Mouse (Mus musculus) G1E (cell line): ENCODE data around the gene Ptpn14. TPM values are rescaled to one million over a fixed set of nuclear protein-coding genes. Genes with fewer than 3 reads are reported as not detected.
A peak's percentile ranks its signal among the peaks of the same experiment; 100 is the strongest.
"Not testable (repeated sequence)": the region's sequence is repeated elsewhere in the genome, so short reads cannot be mapped to it uniquely, and the experiment has no call there.

Experiments used
- ATAC-seq: 2 replicates; pipeline ENCODE4 v1.8.0; 2016; ENCODE audit warnings: mild to moderate bottlenecking; ENCODE audit not compliant: insufficient number of reproducible peaks, poor library complexity, low FRiP score, severe bottlenecking; ENCODE audit errors: extremely low read depth
- DNase-seq: peaks from one replicate; pipeline ENCODE4 v3.0.0; 2012; ENCODE audit warnings: low spot score
- H3K27me3 ChIP-seq: 2 replicates; pipeline ENCODE4 v1.6.1; 2012; ENCODE audit warnings: mild to moderate bottlenecking, low read length, inconsistent platforms; ENCODE audit not compliant: insufficient read depth
- H3K36me3 ChIP-seq: replicated peaks from 2 replicates; pipeline ENCODE3; 2012; ENCODE audit warnings: mild to moderate bottlenecking, inconsistent platforms
- H3K4me1 ChIP-seq: 2 replicates; pipeline ENCODE4 v1.6.1; 2012; ENCODE audit warnings: low read depth, low read length, inconsistent platforms, mixed read lengths; ENCODE audit not compliant: insufficient read depth
- H3K4me3 ChIP-seq: 2 replicates; pipeline ENCODE4 v1.5.1; 2012; ENCODE audit warnings: low read depth, mild to moderate bottlenecking, inconsistent platforms, low read length, moderate library complexity, mixed read lengths
- H3K9me3 ChIP-seq: replicated peaks from 2 replicates; pipeline ENCODE4 v1.6.1; 2012; ENCODE audit warnings: inconsistent platforms
- CTCF ChIP-seq: IDR thresholded peaks from 2 replicates; pipeline ENCODE4 v1.5.1; 2012; ENCODE audit warnings: low read depth, low read length, inconsistent platforms, mixed read lengths
- GATA1 ChIP-seq: IDR thresholded peaks from 2 replicates; pipeline ENCODE4 v1.6.1; 2012; ENCODE audit warnings: borderline replicate concordance, low read length, inconsistent platforms, mixed read lengths
- GATA2 ChIP-seq: IDR thresholded peaks from 2 replicates; pipeline ENCODE4 v1.6.1; 2012; ENCODE audit warnings: low read depth, low read length, inconsistent platforms, borderline replicate concordance
- POLR2AphosphoS5 ChIP-seq: IDR thresholded peaks from 2 replicates; pipeline ENCODE4 v1.6.1; 2012; ENCODE audit warnings: low read depth, low read length, inconsistent platforms; ENCODE audit not compliant: insufficient replicate concordance
- TAL1 ChIP-seq: conservative IDR thresholded peaks from 2 replicates; pipeline ENCODE4 v1.6.1; 2012; ENCODE audit warnings: low read depth, low read length, inconsistent platforms, mixed read lengths
- polyA plus RNA-seq: library from polyadenylated mRNA; stranded (reverse); fragments of >175 nt; gene quantifications from 2 replicates; pipeline ENCODE4 v1.2.3, GENCODE M21; 2012
- total RNA-seq, 2 experiments: library from RNA; stranded (forward) in 1 of 2; stranded (reverse) in 1 of 2; fragments of 200-1000 nt in 1 of 2; fragments of >200 nt in 1 of 2; fragmentation: Nextera tagmentation in 1 of 2; gene quantifications; 2 replicates each; pipeline ENCODE4 v1.2.3; 2014 to 2017

Gene Ptpn14
- total and polyA plus RNA-seq, 3 experiments = 0.11 TPM; not detected in 2

DNA sequence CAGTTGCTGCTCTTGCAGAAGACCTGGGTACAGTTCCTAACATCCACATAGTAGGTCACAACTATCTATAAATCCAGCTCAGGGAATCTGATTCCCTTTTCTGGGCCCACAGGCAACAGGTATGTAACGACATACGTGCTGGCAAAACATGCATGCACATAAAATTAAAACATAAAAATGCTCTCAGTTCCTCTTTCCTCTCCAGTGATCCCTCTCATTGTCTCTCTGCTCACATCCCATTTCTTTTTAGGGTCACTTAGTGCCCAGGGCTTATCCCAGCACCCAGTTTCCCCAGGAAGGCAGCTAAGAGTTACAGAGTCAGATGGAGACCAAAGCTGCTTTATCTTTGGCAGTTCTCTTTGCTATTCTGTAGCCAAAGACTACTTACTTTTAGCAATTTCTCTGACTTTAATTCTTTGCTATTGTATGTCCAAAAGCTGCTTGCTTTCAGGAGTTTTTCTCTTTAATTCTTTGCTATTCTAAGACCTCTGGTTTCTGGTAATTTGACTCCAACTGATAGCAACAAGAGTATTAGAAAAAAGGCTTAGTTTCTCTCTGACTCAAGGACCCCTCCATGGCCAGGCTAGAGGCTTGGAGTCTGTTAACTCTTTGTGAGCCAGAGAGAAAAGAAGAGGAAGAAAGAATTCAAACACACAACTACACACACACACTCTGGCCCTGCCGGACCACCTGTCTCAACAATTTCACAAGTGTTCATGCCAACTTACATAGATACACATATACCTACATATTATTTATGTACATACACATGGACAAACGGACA is 38.8 kb upstream of the Ptpn14 start:
- no peak for DNase-seq

DNA sequence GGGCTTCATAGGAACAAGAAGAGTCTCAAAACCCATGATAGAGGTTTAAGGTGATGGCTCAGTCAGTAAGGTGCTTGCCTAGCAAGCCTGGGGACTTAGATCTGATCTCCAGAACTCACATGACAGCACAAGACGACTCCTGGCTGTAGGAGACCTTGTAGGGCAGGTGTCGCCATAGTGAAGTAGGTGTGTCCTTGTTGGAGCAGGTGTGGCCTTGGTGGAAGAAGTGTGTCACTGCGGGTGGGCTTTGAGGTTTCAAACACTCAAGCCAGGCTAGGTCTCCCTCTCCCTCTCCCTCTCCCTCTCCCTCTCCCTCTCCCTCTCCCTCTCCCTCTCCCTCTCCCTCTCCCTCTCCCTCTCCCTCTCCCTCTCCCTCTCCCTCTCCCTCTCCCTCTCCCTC is 35.6 kb upstream of the Ptpn14 start:
- not testable (repeated sequence) for H3K9me3 ChIP-seq, H3K4me1 ChIP-seq, H3K27me3 ChIP-seq, ATAC-seq, H3K36me3 ChIP-seq, DNase-seq, H3K4me3 ChIP-seq

More for the DNA sequence above, 38.8 kb upstream of the Ptpn14 start:
- Histone ChIP-seq H3K36me3 (peaks cover 17% of the 10 kb centered on the region), H3K4me1 (peaks cover 15% of the 10 kb centered on the region), H3K4me3 (no peak overlapping the region), H3K27me3 (no peaks in the 10 kb centered on the region), H3K9me3 (no peaks in the 10 kb centered on the region)
- no peak for ATAC-seq
- TF ChIP-seq TAL1 (no peak), POLR2AphosphoS5 (no peak), GATA2 (no peak), CTCF (no peak), GATA1 (no peak)

DNA sequence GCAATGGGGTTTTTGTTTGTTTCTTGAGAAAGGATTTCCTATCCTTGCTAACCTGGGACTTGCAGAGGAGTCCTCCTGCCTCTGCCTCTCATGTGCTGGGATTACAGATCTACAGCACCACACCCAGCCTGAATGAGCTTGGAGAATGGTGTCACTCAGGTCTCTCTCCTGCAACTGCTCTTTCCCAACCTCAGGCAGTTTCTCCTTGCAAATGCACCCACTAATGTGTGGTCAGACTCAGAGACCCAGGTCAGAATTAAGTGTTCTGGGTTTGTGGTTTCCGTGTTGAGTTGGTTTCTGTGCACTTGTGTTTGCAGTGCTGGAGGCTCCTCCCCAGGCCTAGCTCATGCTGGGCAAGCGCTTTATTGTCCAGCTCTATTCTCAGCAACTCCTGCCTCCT is 33.7 kb upstream of the Ptpn14 start:
- no peak for ATAC-seq
- no peak for DNase-seq
- no peaks in the 10 kb centered on the region for H3K4me1 ChIP-seq

DNA sequence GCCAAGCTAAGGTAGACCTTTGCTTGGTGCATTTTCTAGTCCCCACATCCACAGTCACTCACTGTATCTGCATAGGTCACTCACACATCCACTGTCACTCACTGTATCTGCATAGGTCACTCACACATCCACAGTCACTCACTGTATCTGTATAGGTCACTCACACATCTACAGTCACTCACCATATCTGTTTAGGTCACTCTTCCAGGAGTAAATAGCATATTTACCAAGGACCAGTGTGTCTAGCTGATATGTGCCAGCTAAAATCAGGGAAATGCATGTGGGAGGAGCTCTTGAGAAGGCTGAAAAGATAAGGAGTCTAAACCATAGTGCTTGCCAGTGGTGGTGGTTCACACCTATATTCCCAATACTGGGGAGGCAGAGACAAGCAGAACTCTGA is 32.7 kb upstream of the Ptpn14 start:
- no peaks in the 10 kb centered on the region for H3K36me3 ChIP-seq
- no peak overlapping the region for H3K4me3 ChIP-seq
- DNase-seq (no peak), ATAC-seq (peak; percentile 54)
- TF ChIP-seq GATA2 = no peak
- TF ChIP-seq TAL1 = no peak
- no peak for TF ChIP-seq POLR2AphosphoS5
- no peak for TF ChIP-seq CTCF
- H3K4me1 ChIP-seq = no peaks in the 10 kb centered on the region
- peaks cover 3% of the 10 kb centered on the region; the same call in 1 of the 2 replicates for H3K27me3 ChIP-seq
- H3K9me3 ChIP-seq = no peaks in the 10 kb centered on the region

More for the DNA sequence above, 33.7 kb upstream of the Ptpn14 start:
- Histone ChIP-seq H3K4me3 (no peak overlapping the region), H3K36me3 (no peaks in the 10 kb centered on the region), H3K9me3 (no peaks in the 10 kb centered on the region), H3K27me3 (peaks cover 3% of the 10 kb centered on the region; the same call in 1 of the 2 replicates)
- no peak for TF ChIP-seq TAL1
- no peak for TF ChIP-seq POLR2AphosphoS5
- no peak for TF ChIP-seq GATA1
- no peak for TF ChIP-seq GATA2

DNA sequence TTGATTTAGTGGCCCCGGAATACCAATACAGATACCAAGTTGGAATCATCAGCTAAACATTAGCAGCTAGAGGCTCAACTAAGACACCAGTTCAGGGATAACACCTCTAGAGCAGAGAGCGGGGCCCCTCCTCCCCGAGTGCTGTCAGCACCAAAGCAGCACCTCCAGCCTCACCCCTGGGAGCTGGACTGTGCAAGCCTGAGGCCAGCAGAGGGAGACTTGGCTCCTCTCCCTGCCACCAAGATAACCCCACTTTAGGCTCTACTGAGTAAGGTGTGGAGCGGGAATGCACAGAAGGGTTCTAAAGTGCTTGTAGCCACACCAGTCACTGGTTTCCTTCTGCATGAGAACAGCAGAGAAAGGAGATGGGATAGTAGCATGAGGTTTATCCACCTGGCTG is 29.7 kb upstream of the Ptpn14 start:
- Histone ChIP-seq H3K27me3 (peaks cover 3% of the 10 kb centered on the region; the same call in 1 of the 2 replicates), H3K9me3 (no peaks in the 10 kb centered on the region), H3K4me1 (no peaks in the 10 kb centered on the region), H3K4me3 (no peak overlapping the region), H3K36me3 (no peaks in the 10 kb centered on the region)
- ATAC-seq (no peak), DNase-seq (no peak)
- TF ChIP-seq POLR2AphosphoS5 (no peak), TAL1 (no peak), GATA2 (no peak), GATA1 (no peak)

DNA sequence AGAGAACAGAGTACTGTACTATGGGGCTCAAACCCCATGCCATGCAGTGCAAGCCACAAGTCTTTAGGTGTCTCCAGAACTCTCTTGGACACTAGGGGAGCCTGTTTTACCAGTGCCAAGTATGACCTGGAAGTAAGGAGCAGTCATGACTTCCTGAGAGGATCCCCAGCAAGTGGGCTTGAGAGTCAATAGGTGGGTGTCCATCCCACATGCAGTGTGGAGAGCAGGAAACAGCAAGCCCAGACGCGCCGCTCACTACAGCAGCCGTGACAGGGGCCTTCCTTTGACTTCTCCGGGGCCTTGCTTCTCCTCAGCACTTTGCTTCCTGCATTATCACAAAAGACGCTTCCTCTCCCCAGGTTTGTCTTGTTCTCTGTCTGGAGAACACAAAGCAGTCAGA is 27.9 kb upstream of the Ptpn14 start:
- Histone ChIP-seq H3K9me3 (0 out of 2 replicates have a peak, but pooled peaks cover 4% of the 10 kb centered on the region), H3K27me3 (no peaks in the 10 kb centered on the region), H3K4me3 (no peak overlapping the region), H3K36me3 (no peaks in the 10 kb centered on the region), H3K4me1 (no peaks in the 10 kb centered on the region)
- TF ChIP-seq POLR2AphosphoS5 (no peak), GATA2 (no peak), GATA1 (no peak), TAL1 (no peak), CTCF (no peak)
- DNase-seq (no peak), ATAC-seq (no peak)
